Mouse (Mus musculus) liver, embryonic 14.5 days (tissue): Measurements from ENCODE around the gene Krt25.

Experiments
- CTCF ChIP-seq: IDR thresholded peaks from 2 replicates; pipeline ENCODE4 v1.5.1; 2016; ENCODE audit warnings: antibody characterized with exemption, low read depth, control low read depth
- EP300 ChIP-seq: IDR thresholded peaks from 2 replicates; pipeline ENCODE4 v1.6.1; 2016; ENCODE audit warnings: antibody characterized with exemption, low read depth

GRCm38 (mm10) chr11:99265796-99266195 is 57.0 kb downstream of the Krt25 start:
- no peak for TF ChIP-seq CTCF
- TF ChIP-seq EP300, result no peak
